Mouse (Mus musculus) adrenal gland, adult 2 months (tissue): ENCODE results near the gene Lmo1. TPM values are rescaled to one million over a fixed set of nuclear protein-coding genes. Genes with fewer than 3 reads are reported as not detected.

Experiments used
- DNase-seq: peaks from one replicate; pipeline ENCODE4 v3.0.0; 2021
- polyA plus RNA-seq: library from polyadenylated mRNA; depleted of rRNA; stranded (reverse); fragments of >200 nt; gene quantifications from 2 replicates; pipeline ENCODE4 v1.2.3, GENCODE M21; 2012
- total RNA-seq, 2 experiments: library from RNA; stranded (reverse); gene quantifications; 2 replicates each; pipeline ENCODE4 v1.2.3; 2021

Gene Lmo1
- total and polyA plus RNA-seq, 3 experiments = 4.9 to 12.1 (median 9.0) TPM

- no peak for DNase-seq
Observed at GRCm38 (mm10) chr7:109175670-109176625, 941 bp upstream of the Lmo1 start.

GRCm38 (mm10) chr7:109174337-109174948, 564 bp downstream of the Lmo1 start:
- DNase-seq = no peak

- DNase-seq = no peak
Observed at GRCm38 (mm10) chr7:109171874-109172273, 3.1 kb downstream of the Lmo1 start.

- peak; percentile 89 for DNase-seq
Observed at GRCm38 (mm10) chr7:109170441-109170820, 4.6 kb downstream of the Lmo1 start.

GRCm38 (mm10) chr7:109169505-109170440, 5.2 kb downstream of the Lmo1 start:
- peak; percentile 57 for DNase-seq

GRCm38 (mm10) chr7:109168716-109169115, 6.3 kb downstream of the Lmo1 start:
- no peak for DNase-seq

- DNase-seq = peak; percentile 53
Observed at GRCm38 (mm10) chr7:109165931-109166585, 8.9 kb downstream of the Lmo1 start.

- DNase-seq = no peak
Observed at GRCm38 (mm10) chr7:109154331-109154730, 20.7 kb downstream of the Lmo1 start.

GRCm38 (mm10) chr7:109153538-109153937, 21.5 kb downstream of the Lmo1 start:
- DNase-seq = no peak

- DNase-seq = no peak
Observed at GRCm38 (mm10) chr7:109151088-109151487, 23.9 kb downstream of the Lmo1 start.

- DNase-seq = no peak
Observed at GRCm38 (mm10) chr7:109145211-109145610, 29.8 kb downstream of the Lmo1 start.

- DNase-seq = no peak
Observed at GRCm38 (mm10) chr7:109144705-109145104, 30.3 kb downstream of the Lmo1 start.

GRCm38 (mm10) chr7:109142564-109142963, 32.4 kb downstream of the Lmo1 start:
- DNase-seq = peak; percentile 83

GRCm38 (mm10) chr7:109141753-109142152, 33.3 kb downstream of the Lmo1 start:
- DNase-seq = peak; percentile 43

- peak; percentile 73 for DNase-seq
Observed at GRCm38 (mm10) chr7:109141054-109141453, 34.0 kb downstream of the Lmo1 start.

GRCm38 (mm10) chr7:109139405-109139804, 35.6 kb downstream of the Lmo1 start:
- peak; percentile 89 for DNase-seq

- no peak for DNase-seq
Observed at GRCm38 (mm10) chr7:109137441-109137840, 37.6 kb downstream of the Lmo1 start.

GRCm38 (mm10) chr7:109131565-109131964, 43.4 kb downstream of the Lmo1 start:
- no peak for DNase-seq

GRCm38 (mm10) chr7:109129946-109130686, 44.9 kb downstream of the Lmo1 start:
- DNase-seq = no peak

- DNase-seq = no peak
Observed at GRCm38 (mm10) chr7:109129442-109129841, 45.6 kb downstream of the Lmo1 start.

GRCm38 (mm10) chr7:109115929-109116328, 59.1 kb downstream of the Lmo1 start:
- no peak for DNase-seq
